Mouse (Mus musculus): Measurements from ENCODE around the gene Cryzl1.

The Cryzl1 gene

GRCm38 (mm10) chr16:91740184-91740917, 11.6 kb upstream of the Cryzl1 start:
- no peak for DNase-seq

GRCm38 (mm10) chr16:91738505-91738904, 9.7 kb upstream of the Cryzl1 start:
- no peak for DNase-seq

GRCm38 (mm10) chr16:91736046-91736816, 7.5 kb upstream of the Cryzl1 start:
- DNase-seq: no peak

- DNase-seq: peak; percentile 18 to 24
These were observed 6.0 kb upstream of the Cryzl1 start for GRCm38 (mm10) chr16:91734771-91735170.

- no peak for DNase-seq
These were observed 4.0 kb upstream of the Cryzl1 start for GRCm38 (mm10) chr16:91732816-91733215.

- no peak for DNase-seq
These were observed 1.7 kb upstream of the Cryzl1 start for GRCm38 (mm10) chr16:91730446-91730845.

GRCm38 (mm10) chr16:91729821-91730441, 1.2 kb upstream of the Cryzl1 start:
- DNase-seq: peak; percentile 24 to 30

- peak; percentile 99 for DNase-seq
These were observed 299 bp upstream of the Cryzl1 start, which contains the start of gene Itsn1 for GRCm38 (mm10) chr16:91729066-91729482. Gene Itsn1 (plus strand): TSS chr16:91729281.

GRCm38 (mm10) chr16:91727433-91727832, 1.3 kb downstream of the Cryzl1 start:
- DNase-seq: peak; percentile 63 to 73

- DNase-seq: peak; percentile 51 to 60
These were observed 4.5 kb downstream of the Cryzl1 start for GRCm38 (mm10) chr16:91724247-91724646.

GRCm38 (mm10) chr16:91717399-91717798, 11.4 kb downstream of the Cryzl1 start:
- DNase-seq: no peak

GRCm38 (mm10) chr16:91716927-91717349, 11.8 kb downstream of the Cryzl1 start:
- DNase-seq: peak; percentile 25 to 38

- no peak for DNase-seq
These were observed 18.5 kb downstream of the Cryzl1 start for GRCm38 (mm10) chr16:91710241-91710640.

GRCm38 (mm10) chr16:91704603-91705340, 24.0 kb downstream of the Cryzl1 start:
- DNase-seq: no peak

- DNase-seq: no peak
These were observed 26.0 kb downstream of the Cryzl1 start for GRCm38 (mm10) chr16:91702771-91703188.

- DNase-seq: peak; percentile 26 to 38
These were observed 26.9 kb downstream of the Cryzl1 start for GRCm38 (mm10) chr16:91701908-91702307.

- no peak for DNase-seq
These were observed 29.8 kb downstream of the Cryzl1 start for GRCm38 (mm10) chr16:91698995-91699394.

GRCm38 (mm10) chr16:91695108-91695755, 33.5 kb downstream of the Cryzl1 start:
- no peak for DNase-seq

GRCm38 (mm10) chr16:91694455-91695084, 34.2 kb downstream of the Cryzl1 start:
- peak; percentile 59 to 72 for DNase-seq

- no peak for DNase-seq
These were observed 39.0 kb downstream of the Cryzl1 start for GRCm38 (mm10) chr16:91689791-91690190.

- peak; percentile 92 to 95 for DNase-seq
These were observed 40.0 kb downstream of the Cryzl1 start, which contains the start of gene Donson for GRCm38 (mm10) chr16:91688619-91689334. Gene Donson (minus strand): TSS chr16:91688770.

All from lung, adult 18-20 months (tissue).